Mouse (Mus musculus) cerebellum, postnatal 10 days (tissue): ENCODE data around the gene Foxj1.

Experiments used
- DNase-seq, 2 experiments: peaks; one replicate each; pipeline ENCODE4 v3.0.0; 2021; ENCODE audit warnings: mixed read lengths in 2 of 2

Gene Foxj1

DNA sequence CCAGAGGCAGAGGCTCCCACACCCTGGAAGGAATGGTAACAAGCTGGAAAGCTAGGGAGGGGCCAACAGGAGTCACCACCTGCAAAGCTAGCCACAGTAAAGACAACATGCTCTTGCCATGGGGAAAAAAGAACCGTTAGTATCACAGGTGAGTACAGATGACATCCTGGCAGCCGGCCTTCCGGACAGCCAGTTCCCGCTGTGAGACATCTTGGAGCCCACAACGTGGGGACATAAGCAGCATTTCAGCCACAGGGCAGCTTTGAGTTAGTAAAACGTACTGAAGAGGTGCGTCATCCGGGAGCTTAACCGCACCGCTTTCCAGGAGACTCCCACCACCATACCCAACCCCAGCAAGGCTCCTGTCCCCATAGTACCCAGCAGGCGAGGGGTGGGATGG lies 37.0 kb downstream of the Foxj1 start:
- peak; percentile 67 to 69 for DNase-seq

GRCm38 (mm10) chr11:116297017-116297416 lies 38.2 kb downstream of the Foxj1 start:
- peak in 1 of 2 experiments; percentile 25 for DNase-seq

- peak in 1 of 2 experiments; percentile 32 for DNase-seq
These were observed 38.9 kb downstream of the Foxj1 start for GRCm38 (mm10) chr11:116296191-116296734.

GRCm38 (mm10) chr11:116294319-116294718 lies 40.9 kb downstream of the Foxj1 start:
- DNase-seq, result peak; percentile 71 to 75

GRCm38 (mm10) chr11:116293538-116294137 lies 41.6 kb downstream of the Foxj1 start:
- no peak for DNase-seq

DNA sequence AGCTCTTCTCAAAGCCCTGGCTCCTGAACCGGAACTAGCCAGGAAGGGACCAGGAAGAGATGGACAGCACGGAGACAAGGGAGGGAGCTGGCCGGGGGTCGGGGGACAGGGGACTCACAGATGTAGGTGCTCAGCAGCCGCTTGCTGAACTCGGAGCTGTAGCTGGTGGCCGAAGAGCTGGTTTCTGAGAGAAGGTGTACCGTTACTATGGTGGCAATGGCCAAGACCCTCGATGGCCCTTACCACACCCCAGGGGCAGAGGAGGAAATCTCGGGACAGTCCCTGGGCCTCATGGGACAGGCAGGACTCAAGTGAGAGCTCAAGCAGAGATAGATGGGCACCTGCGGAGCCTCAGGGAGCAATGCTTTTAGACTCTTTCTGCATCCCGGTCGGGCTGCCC lies 42.8 kb downstream of the Foxj1 start:
- DNase-seq, result no peak

DNA sequence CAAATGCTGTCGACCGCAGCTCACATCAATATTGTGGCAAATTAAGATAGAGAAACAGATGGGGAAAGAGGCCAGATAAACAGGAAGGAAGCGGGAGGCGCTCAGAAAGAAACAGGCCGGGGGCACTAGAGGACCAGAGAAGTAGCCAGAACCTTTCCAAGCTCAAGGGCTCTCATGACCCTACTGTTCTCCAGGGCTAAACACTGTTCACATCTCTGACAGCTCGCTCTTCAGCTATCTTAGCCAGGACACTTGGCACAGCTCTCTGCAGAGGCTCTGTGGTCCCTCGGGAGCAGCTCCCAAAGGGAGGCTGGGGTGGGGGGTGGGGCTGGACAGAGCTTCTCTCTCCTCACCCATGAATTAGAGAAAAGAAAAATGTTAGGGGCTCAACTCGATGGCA lies 44.6 kb downstream of the Foxj1 start:
- no peak for DNase-seq

GRCm38 (mm10) chr11:116287351-116287750 lies 47.8 kb downstream of the Foxj1 start:
- DNase-seq, result peak in 1 of 2 experiments; percentile 38

DNA sequence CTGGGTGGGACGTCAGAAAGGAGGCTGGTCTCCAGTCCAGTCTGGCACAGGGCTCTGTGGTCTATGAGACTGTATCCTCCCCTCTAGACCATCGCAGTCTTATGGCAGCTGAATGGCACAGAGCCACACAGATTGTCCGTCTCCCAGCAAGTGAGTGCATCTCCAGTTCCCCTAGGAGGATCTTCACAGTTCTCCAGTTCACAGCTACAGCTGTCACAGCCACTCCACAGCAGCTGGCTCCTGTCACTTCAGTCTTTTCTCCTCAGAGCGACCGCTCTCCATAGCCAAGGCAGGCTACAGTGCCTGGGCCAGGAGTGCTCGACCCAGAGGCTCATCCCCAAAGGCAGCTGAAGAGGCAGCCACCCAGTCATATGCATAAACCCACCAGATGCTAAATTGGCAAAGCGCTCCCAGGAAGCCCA lies 49.4 kb downstream of the Foxj1 start:
- peak; percentile 55 to 62 for DNase-seq

DNA sequence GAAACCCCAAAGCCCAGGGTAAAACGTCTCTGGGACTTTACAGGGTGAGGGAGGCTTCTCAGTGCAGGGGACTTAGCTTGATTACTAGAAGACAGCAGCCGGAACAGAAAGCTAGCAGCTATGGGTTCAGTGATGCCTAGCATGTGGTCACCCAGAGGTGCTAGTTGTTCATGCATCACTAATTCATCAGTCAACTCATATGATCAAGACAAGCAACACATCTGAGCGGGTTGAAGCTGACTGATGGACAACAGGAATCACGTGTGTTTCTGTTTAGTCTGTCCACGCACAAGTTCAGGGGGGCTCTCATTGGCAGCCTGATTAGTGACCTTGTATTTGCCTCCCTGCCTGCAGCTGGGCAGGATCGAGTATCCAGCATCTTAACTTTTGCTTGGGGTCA lies 51.2 kb downstream of the Foxj1 start:
- DNase-seq, result no peak

- peak in 1 of 2 experiments; percentile 16 for DNase-seq
These were observed 52.2 kb downstream of the Foxj1 start for GRCm38 (mm10) chr11:116282912-116283521.

- no peak for DNase-seq
These were observed 53.1 kb downstream of the Foxj1 start for GRCm38 (mm10) chr11:116282089-116282488.

DNA sequence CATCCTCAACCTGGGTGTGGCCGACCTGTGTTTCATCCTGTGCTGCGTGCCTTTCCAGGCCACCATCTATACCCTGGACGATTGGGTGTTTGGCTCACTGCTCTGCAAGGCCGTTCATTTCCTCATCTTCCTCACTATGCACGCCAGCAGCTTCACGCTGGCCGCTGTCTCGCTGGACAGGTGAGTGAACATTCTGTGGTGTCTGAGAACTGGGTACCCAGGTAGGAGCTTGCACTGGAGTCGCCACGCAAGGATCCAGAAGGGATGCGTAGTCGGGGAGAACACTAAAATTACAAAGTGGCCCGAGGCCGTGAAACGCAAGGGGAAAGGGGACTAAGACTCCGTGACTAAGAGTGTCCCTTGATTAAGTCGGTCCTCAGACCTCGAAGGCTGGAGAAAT lies 53.5 kb downstream of the Foxj1 start:
- DNase-seq, result no peak

DNA sequence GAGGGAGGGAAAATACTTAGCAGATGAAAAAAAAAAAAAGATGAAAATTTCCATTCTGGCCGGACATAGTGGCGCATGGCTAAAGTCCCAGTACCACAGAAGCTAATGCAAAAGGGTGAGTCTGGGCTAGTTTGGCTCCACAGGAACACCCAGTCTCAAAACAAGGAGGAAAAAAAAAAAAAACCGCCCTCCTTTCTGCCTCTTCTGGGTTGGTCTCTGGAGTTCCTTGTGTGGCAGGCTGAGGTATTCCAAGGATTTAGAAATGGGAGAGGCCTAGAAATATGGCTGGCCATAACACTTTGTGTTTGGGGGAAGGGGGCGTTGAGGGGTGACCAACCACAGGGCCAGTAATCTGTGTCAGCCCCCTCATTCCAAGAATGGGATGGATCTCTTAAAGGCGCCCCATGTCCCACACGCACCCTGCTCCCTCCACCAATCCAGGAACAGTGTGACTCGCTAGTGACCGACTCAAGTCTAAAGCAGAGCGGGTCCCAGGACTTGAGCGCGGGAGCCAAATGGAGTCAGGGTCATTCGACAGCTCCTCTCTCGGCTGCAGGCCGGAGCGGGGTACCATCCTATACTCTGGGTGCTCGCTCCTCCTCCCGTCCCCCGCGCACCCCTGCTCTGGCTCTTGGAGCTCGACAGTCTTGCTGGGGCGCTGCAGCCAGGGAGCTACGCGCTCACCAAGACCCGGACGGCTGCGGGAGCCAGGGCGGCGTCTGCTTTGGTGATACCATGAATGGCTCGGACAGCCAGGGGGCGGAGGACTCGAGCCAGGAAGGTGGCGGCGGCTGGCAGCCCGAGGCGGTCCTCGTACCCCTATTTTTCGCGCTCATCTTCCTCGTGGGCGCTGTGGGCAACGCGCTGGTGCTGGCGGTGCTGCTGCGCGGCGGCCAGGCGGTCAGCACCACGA lies 54.2 kb downstream of the Foxj1 start, which contains the start of gene Galr2:
Gene Galr2, plus strand, starts transcription at position 189 of the 913 bp plus-strand sequence.
- DNase-seq, result no peak
